Mouse (Mus musculus): ENCODE measurements around the gene Rnpepl1.

Gene Rnpepl1

DNA sequence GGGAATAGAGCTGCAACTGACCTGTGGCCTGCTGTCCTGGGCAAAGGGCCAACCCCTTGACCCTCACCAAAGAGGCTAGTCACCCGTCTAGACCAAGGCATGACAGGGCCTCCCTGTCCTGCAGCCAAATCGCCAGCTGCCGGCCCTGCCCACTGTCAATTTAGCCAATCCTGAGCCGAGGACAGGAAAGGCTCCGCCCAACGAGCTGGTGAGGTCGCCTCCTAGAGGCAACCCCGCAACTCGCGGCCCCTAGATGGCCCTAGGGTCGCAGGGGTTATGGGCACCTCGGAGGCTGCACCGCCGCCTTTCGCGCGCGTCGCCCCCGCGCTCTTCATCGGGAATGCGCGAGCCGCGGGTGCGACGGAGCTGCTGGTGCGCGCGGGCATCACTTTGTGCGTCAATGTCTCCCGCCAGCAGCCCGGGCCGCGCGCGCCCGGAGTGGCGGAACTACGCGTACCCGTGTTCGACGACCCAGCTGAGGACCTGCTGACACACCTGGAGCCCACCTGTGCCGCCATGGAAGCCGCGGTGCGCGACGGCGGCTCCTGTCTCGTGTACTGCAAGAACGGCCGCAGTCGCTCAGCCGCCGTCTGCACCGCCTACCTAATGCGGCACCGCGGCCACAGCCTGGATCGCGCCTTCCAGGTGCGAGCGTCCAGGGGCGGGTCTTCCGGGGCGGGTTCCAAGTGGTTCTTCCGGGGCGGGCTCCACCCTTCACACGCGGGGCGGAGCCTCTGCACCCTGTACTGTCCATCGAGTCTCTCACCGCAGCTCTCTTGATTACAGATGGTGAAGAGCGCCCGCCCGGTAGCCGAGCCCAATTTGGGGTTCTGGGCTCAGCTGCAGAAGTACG is 3.6 kb upstream of the Rnpepl1 start, which contains the start of gene Dusp28:
Gene Dusp28 (plus strand): TSS at position 203 of the 853 bp plus-strand sequence.
- DNase-seq (ENCODE audit: low read depth, low spot score): no peak

DNA sequence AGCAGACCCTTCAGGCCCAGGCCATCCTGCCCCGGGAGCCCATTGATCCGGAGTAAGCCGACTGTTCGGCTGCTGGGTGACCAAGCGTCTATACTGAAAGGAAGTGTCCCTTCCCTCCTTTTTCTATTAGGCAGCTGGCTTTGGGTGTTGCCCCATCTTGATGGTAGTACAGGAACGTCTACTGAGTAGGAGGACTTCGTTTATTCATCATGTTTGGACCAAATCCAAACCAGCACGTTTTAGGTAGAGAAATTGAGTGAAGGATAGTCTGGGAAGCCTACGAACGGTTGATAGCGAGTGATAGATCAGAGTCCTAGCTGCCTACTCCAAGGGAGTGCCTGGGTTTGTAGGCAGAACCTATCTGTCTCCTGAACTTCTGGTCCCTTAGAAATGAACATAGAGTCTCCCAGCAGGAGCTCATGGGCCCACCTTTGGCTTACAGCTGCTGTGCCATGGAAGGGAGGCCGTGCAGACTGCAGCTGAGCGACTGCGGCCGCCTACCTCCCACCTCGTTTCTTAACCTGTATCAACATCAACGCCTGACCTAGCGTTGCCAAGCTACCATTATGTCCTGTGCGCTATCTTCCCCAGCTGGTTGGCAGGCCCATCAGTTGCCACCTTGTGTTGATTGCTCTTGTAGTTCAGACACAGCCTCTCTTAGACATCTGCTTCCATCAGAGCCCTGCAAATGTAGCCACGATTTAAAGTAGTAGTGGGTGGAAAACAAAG is 2.8 kb upstream of the Rnpepl1 start:
- DNase-seq (ENCODE audit: low read depth, low spot score): no peak

DNA sequence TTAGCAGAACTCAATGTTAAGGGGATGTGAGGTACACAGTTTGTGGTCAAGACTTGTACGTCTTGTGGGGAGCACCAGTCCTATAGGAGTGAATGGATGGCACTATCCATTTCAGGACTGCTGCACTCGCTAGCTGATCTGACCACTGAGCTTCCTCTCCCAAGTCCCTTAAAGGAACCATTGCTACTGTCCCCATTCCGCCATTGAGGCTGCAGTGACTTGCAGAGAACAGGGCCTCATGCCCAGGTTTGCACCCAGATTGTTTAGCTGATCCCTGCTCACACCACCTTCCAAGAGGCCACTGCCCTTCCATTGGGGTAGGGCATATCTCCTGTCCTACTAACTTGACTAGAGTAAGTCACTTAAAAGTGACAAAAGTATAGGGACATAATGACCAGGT is 1.9 kb upstream of the Rnpepl1 start:
- no peak for DNase-seq (ENCODE audit: low read depth, low spot score)

DNA sequence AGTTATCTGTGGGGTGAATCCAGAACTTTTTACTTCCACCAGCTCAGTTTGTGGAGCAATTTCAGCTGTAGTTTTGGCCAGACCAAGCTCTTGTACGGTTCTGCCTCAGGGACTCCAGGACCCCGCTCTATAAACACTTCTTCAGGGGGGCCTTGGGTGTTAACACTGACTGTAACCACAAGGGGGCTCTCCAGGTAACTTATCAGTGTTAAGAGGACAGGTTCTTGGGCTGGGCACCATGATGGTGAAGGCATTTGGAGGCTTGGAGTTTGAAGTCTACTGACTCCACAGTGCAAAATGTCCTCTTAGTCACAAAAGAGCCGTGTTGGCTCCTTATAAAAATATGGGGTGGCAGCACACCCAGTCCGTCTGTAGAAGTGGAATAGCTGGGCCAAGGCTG is 1.5 kb upstream of the Rnpepl1 start:
- no peak for DNase-seq (ENCODE audit: low read depth, low spot score)

DNA sequence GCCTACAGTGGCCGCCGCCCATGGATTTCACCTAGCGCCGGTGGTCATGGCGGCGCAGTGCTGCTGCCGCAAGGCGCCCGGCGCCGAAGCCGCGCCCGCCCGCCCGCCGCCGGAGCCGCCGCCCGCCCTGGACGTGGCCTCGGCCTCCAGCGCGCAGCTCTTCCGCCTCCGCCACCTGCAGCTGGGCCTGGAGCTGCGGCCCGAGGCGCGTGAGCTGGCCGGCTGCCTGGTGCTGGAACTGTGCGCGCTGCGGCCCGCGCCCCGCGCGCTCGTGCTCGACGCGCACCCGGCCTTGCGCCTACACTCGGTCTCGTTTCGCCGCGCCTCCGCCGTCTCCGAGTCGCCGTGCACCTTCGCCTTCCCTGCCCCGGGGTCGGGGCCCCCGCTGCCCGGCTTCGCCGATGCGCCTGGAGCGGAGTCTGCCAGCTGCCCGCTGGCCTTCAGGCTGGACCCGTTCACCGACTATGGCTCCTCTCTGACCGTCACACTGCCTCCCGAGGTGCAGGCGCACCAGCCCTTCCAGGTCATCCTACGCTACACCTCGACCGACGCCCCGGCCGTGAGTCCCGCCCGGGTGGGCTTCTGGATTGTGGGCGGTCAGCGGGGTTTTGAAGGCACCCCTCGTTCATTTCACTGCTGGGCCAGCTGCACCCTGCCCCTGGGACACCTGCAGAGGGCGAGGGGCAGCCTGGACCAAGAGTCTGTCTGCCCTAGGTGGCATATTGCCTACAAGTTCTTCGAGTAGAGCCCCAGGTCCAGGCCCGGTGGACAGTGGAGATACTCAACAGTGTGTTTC is 540 bp downstream of the Rnpepl1 start:
- DNase-seq (ENCODE audit: low read depth, low spot score): no peak

DNA sequence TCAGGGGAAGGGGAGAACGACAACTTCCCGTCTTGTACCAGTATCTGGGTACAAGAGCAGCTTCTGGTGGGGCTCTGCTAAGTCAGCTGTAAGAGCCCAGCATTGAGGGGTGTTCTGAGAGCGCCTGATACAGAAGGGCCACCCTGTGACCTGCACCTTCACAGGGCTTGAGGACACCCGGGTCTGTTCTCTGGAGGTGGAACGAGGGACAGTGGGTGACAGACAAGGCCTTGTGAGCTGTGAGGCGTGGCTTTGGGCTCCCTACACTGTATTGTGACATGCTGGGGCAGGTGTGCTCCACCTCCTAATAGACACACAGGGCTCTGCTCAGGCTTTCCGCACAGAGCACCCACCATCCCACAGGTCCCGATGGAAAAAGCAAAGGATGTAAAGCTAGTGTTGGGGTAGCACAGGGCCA is 1.1 kb downstream of the Rnpepl1 start:
- no peak for DNase-seq (ENCODE audit: low read depth, low spot score)

DNA sequence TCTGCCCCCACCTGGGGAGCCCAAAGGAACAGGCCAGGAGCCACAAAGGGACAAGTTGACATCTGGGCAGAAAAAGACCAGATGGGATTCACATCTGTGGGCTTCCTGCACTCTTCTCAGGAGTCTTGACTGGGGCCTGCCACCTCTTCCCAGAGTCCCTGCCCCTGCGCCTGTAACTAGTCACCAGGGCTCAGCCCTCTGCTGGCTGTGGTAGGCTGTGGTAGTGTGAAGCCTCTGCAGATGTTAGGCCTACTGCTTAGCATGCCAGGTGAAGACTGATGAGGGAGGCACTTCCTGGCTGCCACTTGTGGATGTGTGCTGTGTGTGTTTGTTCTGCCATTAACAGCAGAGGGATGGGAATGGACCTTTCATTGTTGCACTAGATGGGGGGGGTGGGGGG is 1.7 kb downstream of the Rnpepl1 start:
- no peak for DNase-seq (ENCODE audit: low read depth, low spot score)

DNA sequence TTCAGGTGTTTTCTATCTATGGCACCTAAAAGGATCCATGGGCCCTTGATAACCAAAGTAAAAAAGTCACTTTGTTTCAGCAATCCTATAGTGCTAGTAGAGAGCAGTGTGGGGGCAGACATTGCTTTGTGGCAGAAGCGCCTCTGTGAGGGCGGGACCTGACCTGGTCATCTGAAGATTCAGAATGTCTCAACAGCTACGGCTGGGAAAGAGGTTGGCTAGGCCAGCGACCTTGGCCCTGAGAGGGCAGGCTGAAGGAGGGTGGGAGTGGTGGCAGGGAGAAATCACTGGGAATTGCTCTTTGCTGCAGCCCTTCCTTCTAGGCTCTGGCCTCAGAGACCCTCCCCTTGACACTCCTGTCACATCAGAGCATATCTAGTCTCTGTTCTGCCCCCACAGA is 3.7 kb downstream of the Rnpepl1 start:
- DNase-seq (ENCODE audit: low read depth, low spot score): no peak

DNA sequence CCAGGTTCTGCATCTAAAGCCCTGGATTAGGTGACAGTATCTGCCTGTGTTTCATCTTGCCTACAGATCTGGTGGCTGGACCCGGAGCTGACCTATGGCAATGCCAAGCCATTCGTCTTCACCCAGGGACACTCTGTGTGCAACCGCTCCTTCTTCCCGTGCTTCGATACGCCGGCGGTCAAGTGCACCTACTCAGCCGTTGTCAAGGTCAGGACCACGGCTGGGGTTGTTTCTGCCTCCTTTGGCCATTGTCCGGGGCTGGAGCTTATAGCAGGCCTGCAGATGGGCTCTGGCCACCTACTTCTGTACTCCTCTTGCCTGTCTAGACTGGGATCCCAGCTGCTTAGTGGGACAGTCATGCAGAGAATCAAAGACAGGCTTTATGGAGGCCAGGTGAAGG is 4.4 kb downstream of the Rnpepl1 start:
- DNase-seq (ENCODE audit: low read depth, low spot score): no peak

DNA sequence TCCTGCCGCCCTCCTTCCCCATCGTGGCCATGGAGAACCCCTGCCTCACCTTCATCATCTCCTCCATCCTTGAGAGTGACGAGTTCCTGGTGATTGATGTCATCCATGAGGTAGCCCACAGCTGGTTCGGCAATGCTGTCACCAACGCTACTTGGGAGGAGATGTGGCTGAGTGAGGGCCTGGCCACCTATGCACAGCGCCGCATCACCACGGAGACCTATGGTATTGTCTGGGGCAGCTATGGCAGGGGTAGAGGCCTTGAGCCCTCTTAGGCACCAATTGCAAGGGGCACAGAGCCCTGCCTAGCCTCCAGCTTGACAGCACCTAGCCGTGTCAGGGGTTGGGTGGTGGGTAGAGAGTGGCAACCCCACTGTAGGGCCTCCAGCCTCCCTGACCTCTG is 6.1 kb downstream of the Rnpepl1 start:
- DNase-seq (ENCODE audit: low read depth, low spot score): no peak

DNA sequence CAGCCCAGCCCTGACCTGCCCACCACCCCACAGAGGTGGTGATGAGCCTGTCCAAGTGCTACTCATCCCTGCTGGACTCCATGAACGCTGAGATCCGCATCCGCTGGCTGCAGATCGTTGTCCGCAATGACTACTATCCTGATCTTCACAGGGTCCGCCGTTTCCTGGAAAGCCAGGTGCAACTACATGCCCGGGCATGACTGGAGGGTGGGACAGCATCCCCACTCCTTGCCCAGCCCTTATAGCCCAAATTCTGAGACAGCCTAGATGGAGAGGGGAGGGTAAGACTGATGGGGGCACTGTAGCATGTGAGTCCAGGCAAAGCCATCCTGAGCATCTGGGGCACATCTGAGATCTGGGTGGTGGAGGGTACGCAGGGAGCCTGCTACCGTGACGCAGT is 8.6 kb downstream of the Rnpepl1 start:
- DNase-seq (ENCODE audit: low read depth, low spot score): no peak

DNA sequence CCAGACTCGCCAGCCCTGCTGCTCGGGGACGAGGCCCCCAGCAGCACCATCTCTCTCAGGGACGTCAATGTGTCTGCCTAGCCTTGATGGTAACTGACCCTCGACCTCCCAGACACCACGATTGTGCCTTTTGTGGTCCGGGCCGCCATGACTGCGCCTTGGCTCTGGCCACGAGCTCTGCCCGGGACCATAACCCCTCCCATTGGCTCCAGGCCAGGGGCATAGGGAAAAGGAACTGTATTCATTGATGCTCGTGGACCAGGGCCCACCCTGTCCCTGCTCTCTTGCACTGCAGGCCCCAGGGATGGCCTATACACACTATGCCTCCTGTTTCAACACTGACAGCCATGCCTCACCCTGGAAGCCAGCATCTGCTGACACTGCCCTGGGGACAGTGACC is 9.2 kb downstream of the Rnpepl1 start:
- no peak for DNase-seq (ENCODE audit: low read depth, low spot score)

DNA sequence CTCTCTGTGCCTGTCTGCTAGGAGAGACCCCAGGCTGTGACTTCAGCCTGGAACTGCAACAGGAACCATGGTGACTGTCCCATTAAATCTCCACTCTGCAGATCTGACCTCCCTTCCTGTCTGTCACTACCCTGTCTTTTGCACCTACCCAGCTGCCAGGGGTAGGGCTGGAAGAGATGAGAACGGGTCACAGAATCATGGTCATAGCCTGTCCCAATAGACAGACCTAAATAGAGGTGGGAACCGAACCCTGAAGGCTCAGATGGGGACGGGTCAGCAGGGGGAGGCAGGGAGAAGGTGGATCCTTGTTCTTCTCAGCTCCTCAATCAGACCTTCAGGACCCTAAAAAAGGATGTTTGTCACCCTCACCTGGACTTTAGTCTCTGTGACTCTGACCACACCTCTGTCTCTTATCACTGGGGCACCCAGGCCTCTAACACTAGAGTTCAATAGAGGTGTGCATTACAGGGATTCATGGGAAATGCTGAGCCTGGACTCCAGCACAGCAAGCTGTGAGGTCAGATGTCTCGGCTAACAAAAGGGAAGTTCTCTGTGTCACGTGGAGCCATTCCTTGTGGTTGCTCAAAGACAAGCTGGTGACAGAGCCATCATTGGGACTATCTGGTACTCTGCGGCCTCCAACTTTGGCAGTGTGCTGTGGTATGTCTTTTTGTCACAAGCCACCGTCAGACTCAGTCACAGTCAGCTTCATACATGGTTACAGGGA is 10.1 kb downstream of the Rnpepl1 start:
- DNase-seq (ENCODE audit: low read depth, low spot score): no peak

DNA sequence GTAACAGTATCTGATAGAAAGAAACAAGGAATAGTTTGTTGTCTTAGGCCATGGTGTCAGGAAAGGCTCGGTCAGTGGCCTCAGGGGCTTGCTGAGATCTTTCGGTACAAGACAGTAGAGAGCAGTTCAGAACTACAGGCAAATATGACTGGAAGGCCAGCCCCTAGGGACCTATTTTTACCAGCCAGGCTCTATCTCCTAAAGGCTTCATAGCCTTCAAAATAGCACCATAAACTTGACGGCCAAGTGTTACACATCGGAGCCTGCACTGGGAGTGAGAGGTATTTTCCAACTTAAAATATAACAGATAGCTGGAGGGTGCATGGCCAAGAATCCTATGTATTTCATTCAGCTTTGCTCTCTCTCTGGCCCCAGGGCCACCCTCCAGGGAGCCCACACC is 10.9 kb downstream of the Rnpepl1 start:
- DNase-seq (ENCODE audit: low read depth, low spot score): no peak

DNA sequence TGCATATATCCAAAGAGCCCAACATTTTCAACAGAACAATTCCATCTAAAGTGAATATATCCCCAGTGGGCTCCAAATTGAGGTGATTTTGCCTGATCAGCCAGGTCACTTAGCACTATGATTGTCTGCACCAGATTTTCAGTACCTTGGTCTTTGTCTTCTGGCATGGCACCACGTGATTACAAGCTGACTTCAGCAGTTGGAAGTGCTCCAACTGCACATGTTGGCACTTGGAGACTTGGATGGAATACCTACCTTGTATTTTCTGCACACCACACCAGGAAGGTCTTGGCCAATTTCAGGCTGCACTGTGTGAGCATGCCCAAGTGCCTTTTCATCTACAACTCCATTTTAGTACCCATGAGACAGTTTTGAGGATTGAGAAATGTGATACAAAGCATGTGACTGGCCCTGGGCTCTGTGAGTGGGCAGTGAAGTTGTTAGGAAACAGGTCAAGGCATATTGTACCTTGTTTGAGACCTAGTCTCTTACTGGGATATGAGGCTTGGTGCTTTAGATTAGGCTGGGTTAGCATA is 19.7 kb downstream of the Rnpepl1 start:
- no peak for DNase-seq (ENCODE audit: low read depth, low spot score)

DNA sequence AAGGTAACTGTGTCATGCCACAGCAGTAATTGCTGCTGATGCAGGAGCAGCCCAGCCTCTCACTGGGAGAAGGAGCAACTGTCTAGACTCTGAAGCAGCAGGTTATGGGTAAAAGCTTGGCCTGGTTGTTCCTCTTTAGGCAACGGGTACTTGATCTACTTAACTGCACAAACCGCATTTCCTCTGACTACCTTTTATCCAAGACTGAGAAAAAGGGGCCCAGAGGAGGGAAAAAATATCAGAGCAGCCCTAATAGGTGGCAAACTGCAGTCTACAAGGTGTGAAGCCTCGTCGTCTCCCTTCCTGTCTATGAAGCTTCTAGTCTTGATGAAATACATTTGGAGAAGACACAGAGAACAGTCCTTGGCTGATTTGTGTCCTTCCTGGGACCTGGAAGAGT is 23.0 kb downstream of the Rnpepl1 start:
- no peak for DNase-seq (ENCODE audit: low read depth, low spot score)

DNA sequence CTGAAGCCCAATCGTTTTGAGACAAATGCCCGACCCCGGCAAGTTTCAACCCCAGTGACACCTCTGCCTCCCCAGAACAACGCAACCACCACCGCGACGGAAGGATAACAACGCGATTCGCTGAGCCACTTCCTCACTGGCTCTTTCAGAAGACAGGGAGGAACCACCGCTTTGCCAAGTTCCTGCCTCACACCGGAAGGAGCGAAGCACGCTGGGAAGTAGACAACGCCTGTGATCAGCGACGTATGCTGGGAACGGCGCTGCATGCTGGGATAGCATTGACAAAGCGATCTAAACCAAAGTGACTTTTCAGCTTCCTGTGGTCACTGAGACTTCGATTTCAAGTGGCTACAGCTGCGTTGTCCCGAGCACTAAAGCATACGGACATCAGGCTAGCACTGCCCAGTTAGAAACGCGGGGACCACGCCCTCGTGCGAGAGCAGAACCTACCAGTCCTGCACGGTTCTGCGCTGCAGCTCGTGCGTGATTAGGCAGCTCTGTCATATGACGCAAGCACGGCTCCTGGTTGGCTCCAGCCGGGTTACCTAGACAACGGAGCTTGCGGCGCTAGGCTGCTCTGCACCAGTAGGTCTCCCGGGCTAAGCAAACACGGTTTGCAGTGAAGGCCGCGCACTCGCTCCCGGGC is 23.7 kb downstream of the Rnpepl1 start, which contains the start of gene Capn10:
Gene Capn10 (plus strand): TSS at position 195 of the 646 bp plus-strand sequence.
- peak; percentile 90 for DNase-seq (ENCODE audit: low read depth, low spot score)

DNA sequence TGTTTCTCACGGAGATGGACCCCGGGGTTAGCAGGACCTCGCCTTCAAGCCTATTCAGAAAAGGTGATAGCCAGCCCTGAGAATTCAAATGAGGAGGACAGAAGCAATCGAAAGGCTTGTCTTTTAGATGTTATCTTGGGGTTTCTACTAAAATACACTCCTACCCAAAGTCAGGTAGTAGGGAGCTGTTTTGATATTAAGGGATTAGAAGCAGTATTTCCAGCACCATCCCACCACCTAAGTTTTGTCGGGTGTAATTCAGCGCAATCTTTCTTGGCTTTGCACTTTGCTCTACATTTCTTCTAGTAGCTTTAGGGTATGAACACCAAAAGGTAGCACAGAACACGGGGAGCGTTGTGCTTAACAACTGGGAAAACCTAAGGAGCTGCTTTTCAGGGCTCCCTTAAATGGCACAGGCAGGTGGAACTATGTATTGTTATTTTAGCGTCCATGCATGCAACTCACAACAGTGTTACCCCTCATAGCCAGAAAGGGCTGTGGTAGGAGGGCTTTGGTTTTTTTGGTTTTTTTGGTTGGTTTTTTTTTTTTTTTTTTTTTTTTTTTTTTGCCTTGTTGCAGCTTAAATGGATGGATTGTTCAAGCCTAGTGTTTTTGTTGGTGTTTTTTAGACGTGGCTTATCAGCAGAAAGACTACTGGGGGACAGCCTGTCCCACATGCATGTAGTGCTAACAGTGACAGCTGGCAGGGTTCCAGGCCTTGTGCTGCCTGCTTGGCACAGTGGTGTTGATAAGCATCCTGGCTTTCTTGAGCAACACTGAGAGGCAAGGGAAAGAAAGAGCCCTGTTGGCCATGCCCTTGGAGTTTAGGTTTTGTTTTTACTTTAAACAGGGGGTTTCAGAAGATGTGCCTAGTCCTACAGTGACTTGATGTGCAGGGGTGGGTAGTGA is 24.7 kb downstream of the Rnpepl1 start:
- DNase-seq (ENCODE audit: low read depth, low spot score): no peak

DNA sequence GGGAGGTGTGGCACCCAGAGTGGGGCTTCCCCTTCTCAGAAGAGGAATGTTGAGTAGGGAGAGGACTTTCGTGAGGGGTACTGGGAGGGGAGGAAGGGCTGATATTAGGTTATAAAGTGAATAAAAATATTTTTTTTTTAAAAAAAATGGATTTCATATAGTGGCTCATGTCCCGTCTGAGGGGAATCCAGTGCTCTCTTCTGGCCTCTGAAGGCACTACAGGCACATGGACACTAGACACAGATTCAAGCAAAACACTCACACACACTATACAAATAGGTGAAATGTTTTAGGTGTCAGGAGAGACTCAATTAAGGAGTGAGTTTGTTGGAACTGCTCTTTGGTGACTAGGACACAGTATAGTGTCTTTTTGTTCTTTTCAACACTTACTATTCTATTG is 25.4 kb downstream of the Rnpepl1 start:
- DNase-seq (ENCODE audit: low read depth, low spot score): no peak

DNA sequence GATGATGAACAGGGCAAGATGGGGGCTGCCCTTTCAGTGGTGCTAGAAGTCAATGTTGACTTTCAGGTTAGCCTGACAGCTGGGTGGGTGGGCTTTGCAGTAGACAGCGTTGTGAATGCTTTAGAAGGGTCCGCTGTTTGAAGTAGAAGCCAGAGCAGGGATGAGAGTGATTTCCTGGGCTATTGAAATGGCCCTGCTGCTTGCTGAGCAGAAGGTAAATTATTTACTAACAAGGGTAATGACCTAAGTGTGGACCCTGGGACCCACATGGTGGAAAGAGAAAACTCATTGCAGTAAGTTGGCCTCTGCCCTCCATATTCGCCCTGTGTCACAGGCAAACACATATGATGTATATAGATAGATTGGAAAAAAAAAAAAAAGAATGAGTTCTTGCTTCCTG is 25.9 kb downstream of the Rnpepl1 start:
- no peak for DNase-seq (ENCODE audit: low read depth, low spot score)

Data from WW6 (cell line).